Mouse (Mus musculus): Measurements from ENCODE around the gene Agap2. TPM values are rescaled to one million over a fixed set of nuclear protein-coding genes. Genes with fewer than 3 reads are reported as not detected.
A peak's percentile ranks its signal among the peaks of the same experiment; 100 is the strongest.

Agap2 gene
- polyA plus RNA-seq, 1 experiment from 2014 or later = 1.2 TPM

DNA sequence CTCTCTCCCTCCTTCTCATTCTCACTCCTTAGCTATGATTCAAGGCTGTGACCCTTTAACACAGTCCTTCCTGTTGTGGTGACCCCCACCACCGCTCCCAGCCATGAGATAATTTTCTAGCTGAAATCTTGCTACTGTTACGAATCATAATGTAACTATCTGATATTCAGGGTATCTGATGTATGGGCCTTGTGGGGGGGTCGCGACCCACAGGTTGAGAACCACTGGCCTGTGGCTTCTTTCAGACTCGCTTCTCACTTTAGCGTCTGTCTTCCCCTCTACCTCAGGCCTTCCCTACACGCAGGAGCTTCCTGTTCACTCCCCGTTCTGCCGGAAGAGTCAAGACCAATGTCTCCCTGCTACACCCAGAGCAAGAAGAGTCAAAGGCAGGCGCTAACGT is 43.4 kb downstream of the Agap2 start:
- no peak for ATAC-seq (ENCODE audit: low FRiP score)
- 94% methylated on average over 11 of the region's 11 CpGs for WGBS
- H3K36me3 ChIP-seq (ENCODE audit: control insufficient read depth, insufficient read depth, low read length) = peaks cover 5% of the 10 kb centered on the region

DNA sequence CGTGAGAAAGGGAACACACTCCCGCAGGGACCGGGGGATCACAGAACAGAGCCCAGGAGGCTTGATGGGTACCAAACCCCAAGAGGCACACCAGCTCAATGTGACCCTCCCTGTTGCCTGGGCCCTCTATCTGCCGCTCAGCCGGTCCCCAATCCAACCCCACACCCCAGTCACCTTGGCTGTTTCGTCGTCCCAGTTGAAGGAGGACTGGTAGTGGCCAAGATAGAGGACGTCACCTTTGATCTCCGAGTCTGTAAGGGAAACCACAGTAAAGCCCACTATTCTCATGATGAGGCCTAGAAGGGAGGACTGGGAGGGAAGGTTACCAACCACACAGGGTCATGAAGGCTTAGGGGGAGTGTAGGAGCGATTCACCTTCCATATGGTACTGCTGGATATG is 44.1 kb downstream of the Agap2 start:
- DNase-seq (ENCODE audit: low spot score) (no peak), ATAC-seq (ENCODE audit: low FRiP score) (no peak)
- Histone ChIP-seq H3K36me3 (ENCODE audit: control insufficient read depth, insufficient read depth, low read length) (peaks cover 5% of the 10 kb centered on the region), H3K9me3 (ENCODE audit: control insufficient read depth, low read length) (no peaks in the 10 kb centered on the region), H3K4me2 (replicated peaks; ENCODE audit: low read depth, low read length) (no peak overlapping the region), H3K9ac (ENCODE audit: low read depth, low read length) (no peak overlapping the region), H3K27ac (ENCODE audit: low read depth, low read length) (no peak overlapping the region), H3K4me1 (replicated peaks; ENCODE audit: control insufficient read depth, insufficient read depth, low read length) (no peaks in the 10 kb centered on the region; the same call in 1 of the 2 replicates), H3K4me3 (ENCODE audit: low read depth, low read length) (no peak overlapping the region), H3K27me3 (ENCODE audit: control insufficient read depth, insufficient read depth, low read length) (no peaks in the 10 kb centered on the region)
- WGBS = 97% methylated on average over 10 of the region's 10 CpGs

More for the DNA sequence above, 43.4 kb downstream of the Agap2 start:
- DNase-seq (ENCODE audit: low spot score) = no peak
- H3K27ac ChIP-seq (ENCODE audit: low read depth, low read length) = no peak overlapping the region
- H3K4me3 ChIP-seq (ENCODE audit: low read depth, low read length) = no peak overlapping the region
- H3K9me3 ChIP-seq (ENCODE audit: control insufficient read depth, low read length) = no peaks in the 10 kb centered on the region
- no peak overlapping the region for H3K4me2 ChIP-seq (replicated peaks; ENCODE audit: low read depth, low read length)
- no peaks in the 10 kb centered on the region for H3K27me3 ChIP-seq (ENCODE audit: control insufficient read depth, insufficient read depth, low read length)
- H3K4me1 ChIP-seq (replicated peaks; ENCODE audit: control insufficient read depth, insufficient read depth, low read length) = no peaks in the 10 kb centered on the region; the same call in 1 of the 2 replicates
- H3K9ac ChIP-seq (ENCODE audit: low read depth, low read length) = no peak overlapping the region

GRCm38 (mm10) chr10:127120301-127121065 is 45.4 kb downstream of the Agap2 start:
- Histone ChIP-seq H3K4me1 (replicated peaks; ENCODE audit: control insufficient read depth, insufficient read depth, low read length) (no peaks in the 10 kb centered on the region; the same call in 1 of the 2 replicates), H3K9ac (ENCODE audit: low read depth, low read length) (peak overlapping the region; percentile 81), H3K36me3 (ENCODE audit: control insufficient read depth, insufficient read depth, low read length) (peaks cover 5% of the 10 kb centered on the region), H3K4me2 (replicated peaks; ENCODE audit: low read depth, low read length) (peak overlapping the region; percentile 87), H3K4me3 (ENCODE audit: low read depth, low read length) (peak overlapping the region; percentile 88), H3K27ac (ENCODE audit: low read depth, low read length) (no peak overlapping the region), H3K27me3 (ENCODE audit: control insufficient read depth, insufficient read depth, low read length) (no peaks in the 10 kb centered on the region), H3K9me3 (ENCODE audit: control insufficient read depth, low read length) (no peaks in the 10 kb centered on the region)
- 4% methylated on average over 34 of the region's 34 CpGs for WGBS
- peak; percentile 15 for DNase-seq (ENCODE audit: low spot score)
- peak; percentile 70; the same call in 1 of the 2 replicates for ATAC-seq (ENCODE audit: low FRiP score)

- DNase-seq (ENCODE audit: low spot score) (peak; percentile 97), ATAC-seq (ENCODE audit: low FRiP score) (peak; percentile 96)
- peak within 1 kb of the TSS; percentile 81 for H3K9ac ChIP-seq (ENCODE audit: low read depth, low read length)
- H3K27ac ChIP-seq (ENCODE audit: low read depth, low read length) = peak within 1 kb of the TSS; percentile 30; the same call in 1 of the 2 replicates
- peaks cover 2% of the 10 kb centered on the region for H3K36me3 ChIP-seq (ENCODE audit: control insufficient read depth, insufficient read depth, low read length)
- H3K4me3 ChIP-seq (ENCODE audit: low read depth, low read length) = peak within 1 kb of the TSS; percentile 88
- WGBS = under 1% methylated on average over 19 of the region's 19 CpGs
- H3K9me3 ChIP-seq (ENCODE audit: control insufficient read depth, low read length) = no peaks in the 10 kb centered on the region
- H3K4me1 ChIP-seq (replicated peaks; ENCODE audit: control insufficient read depth, insufficient read depth, low read length) = no peaks in the 10 kb centered on the region; the same call in 1 of the 2 replicates
- H3K4me2 ChIP-seq (replicated peaks; ENCODE audit: low read depth, low read length) = peak within 1 kb of the TSS; percentile 87
- no peaks in the 10 kb centered on the region for H3K27me3 ChIP-seq (ENCODE audit: control insufficient read depth, insufficient read depth, low read length)
Observed at GRCm38 (mm10) chr10:127121066-127121477, 46.0 kb downstream of the Agap2 start, which contains the start of gene Os9. Gene Os9, minus strand, starts transcription at chr10:127121131.

DNA sequence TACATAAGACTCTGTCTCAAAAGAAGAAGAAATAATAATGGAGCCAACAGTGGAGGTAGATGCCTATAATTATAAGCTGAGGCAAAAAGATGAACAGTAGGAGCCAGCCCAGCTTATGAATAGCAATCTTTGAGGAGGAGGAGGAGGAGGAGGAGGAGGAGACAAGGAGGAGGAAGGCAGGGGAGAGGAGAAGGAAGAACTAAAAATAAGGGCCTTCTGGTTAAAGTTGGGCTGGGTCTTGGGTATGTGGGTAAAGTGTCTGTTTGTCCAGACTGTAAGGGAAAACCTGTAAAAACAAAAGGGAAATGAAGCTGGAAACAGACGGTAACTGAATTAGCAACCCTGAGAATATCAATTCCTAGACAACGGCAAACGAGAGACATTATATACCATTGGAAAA is 46.9 kb downstream of the Agap2 start:
- 86% methylated on average over 3 of the region's 3 CpGs for WGBS
- 0 out of 2 replicates have a peak overlapping the region, but pooled peaks have one; percentile 7 for H3K4me2 ChIP-seq (replicated peaks; ENCODE audit: low read depth, low read length)
- DNase-seq (ENCODE audit: low spot score) (no peak), ATAC-seq (ENCODE audit: low FRiP score) (no peak)
- peak overlapping the region; percentile 30; the same call in 1 of the 2 replicates for H3K27ac ChIP-seq (ENCODE audit: low read depth, low read length)
- no peak overlapping the region for H3K9ac ChIP-seq (ENCODE audit: low read depth, low read length)
- no peaks in the 10 kb centered on the region for H3K27me3 ChIP-seq (ENCODE audit: control insufficient read depth, insufficient read depth, low read length)
- no peaks in the 10 kb centered on the region; the same call in 1 of the 2 replicates for H3K4me1 ChIP-seq (replicated peaks; ENCODE audit: control insufficient read depth, insufficient read depth, low read length)
- no peak overlapping the region for H3K4me3 ChIP-seq (ENCODE audit: low read depth, low read length)
- H3K36me3 ChIP-seq (ENCODE audit: control insufficient read depth, insufficient read depth, low read length) = no peaks in the 10 kb centered on the region; the same call in 1 of the 2 replicates
- H3K9me3 ChIP-seq (ENCODE audit: control insufficient read depth, low read length) = no peaks in the 10 kb centered on the region

- Histone ChIP-seq H3K4me3 (ENCODE audit: low read depth, low read length) (peak overlapping the region; percentile 26), H3K36me3 (ENCODE audit: control insufficient read depth, insufficient read depth, low read length) (no peaks in the 10 kb centered on the region), H3K4me2 (replicated peaks; ENCODE audit: low read depth, low read length) (peak overlapping the region; percentile 41), H3K4me1 (replicated peaks; ENCODE audit: control insufficient read depth, insufficient read depth, low read length) (no peaks in the 10 kb centered on the region; the same call in 1 of the 2 replicates), H3K27ac (ENCODE audit: low read depth, low read length) (peak overlapping the region; percentile 76), H3K27me3 (ENCODE audit: control insufficient read depth, insufficient read depth, low read length) (no peaks in the 10 kb centered on the region), H3K9me3 (ENCODE audit: control insufficient read depth, low read length) (no peaks in the 10 kb centered on the region), H3K9ac (ENCODE audit: low read depth, low read length) (peak overlapping the region; percentile 50; the same call in 1 of the 2 replicates)
- WGBS = 8% methylated on average over 13 of the region's 13 CpGs
- DNase-seq (ENCODE audit: low spot score) = peak; percentile 48
- ATAC-seq (ENCODE audit: low FRiP score) = 0 out of 2 replicates have a peak, but pooled peaks have one; percentile 21
Observed at GRCm38 (mm10) chr10:127122784-127123435, 47.8 kb downstream of the Agap2 start.

GRCm38 (mm10) chr10:127123436-127123805 is 48.3 kb downstream of the Agap2 start:
- Histone ChIP-seq H3K9ac (ENCODE audit: low read depth, low read length) (no peak overlapping the region; the same call in 1 of the 2 replicates), H3K9me3 (ENCODE audit: control insufficient read depth, low read length) (no peaks in the 10 kb centered on the region), H3K4me3 (ENCODE audit: low read depth, low read length) (peak overlapping the region; percentile 26), H3K4me1 (replicated peaks; ENCODE audit: control insufficient read depth, insufficient read depth, low read length) (no peaks in the 10 kb centered on the region; the same call in 1 of the 2 replicates), H3K4me2 (replicated peaks; ENCODE audit: low read depth, low read length) (peak overlapping the region; percentile 41), H3K27me3 (ENCODE audit: control insufficient read depth, insufficient read depth, low read length) (no peaks in the 10 kb centered on the region), H3K27ac (ENCODE audit: low read depth, low read length) (peak overlapping the region; percentile 76; the same call in 1 of the 2 replicates), H3K36me3 (ENCODE audit: control insufficient read depth, insufficient read depth, low read length) (no peaks in the 10 kb centered on the region)
- ATAC-seq (ENCODE audit: low FRiP score) = no peak
- 9% methylated on average over 4 of the region's 4 CpGs for WGBS
- DNase-seq (ENCODE audit: low spot score) = peak; percentile 81

GRCm38 (mm10) chr10:127125210-127126001 is 50.3 kb downstream of the Agap2 start:
- no peaks in the 10 kb centered on the region for H3K4me1 ChIP-seq (replicated peaks; ENCODE audit: control insufficient read depth, insufficient read depth, low read length)
- ATAC-seq (ENCODE audit: low FRiP score) (no peak), DNase-seq (ENCODE audit: low spot score) (peak; percentile 30)
- no peak overlapping the region for H3K4me3 ChIP-seq (ENCODE audit: low read depth, low read length)
- H3K27me3 ChIP-seq (ENCODE audit: control insufficient read depth, insufficient read depth, low read length) = no peaks in the 10 kb centered on the region
- H3K4me2 ChIP-seq (replicated peaks; ENCODE audit: low read depth, low read length) = no peak overlapping the region
- no peak overlapping the region for H3K9ac ChIP-seq (ENCODE audit: low read depth, low read length)
- no peaks in the 10 kb centered on the region for H3K9me3 ChIP-seq (ENCODE audit: control insufficient read depth, low read length)
- 77% methylated on average over 9 of the region's 9 CpGs for WGBS
- H3K27ac ChIP-seq (ENCODE audit: low read depth, low read length) = no peak overlapping the region
- no peaks in the 10 kb centered on the region for H3K36me3 ChIP-seq (ENCODE audit: control insufficient read depth, insufficient read depth, low read length)

All from hindbrain, embryonic 11.5 days (tissue).